Mouse (Mus musculus) urinary bladder, postnatal 0 days (tissue): ENCODE results near the gene Tspan33. TPM values are rescaled to one million over a fixed set of nuclear protein-coding genes. Genes with fewer than 3 reads are reported as not detected.

Experiments
- polyA plus RNA-seq: library from polyadenylated mRNA; unstranded; fragments of >200 nt; fragmentation: Nextera tagmentation; extraction: Ambion mirVana; gene quantifications from 2 replicates; pipeline ENCODE4 v1.2.1, GENCODE M21; 2015

Tspan33 gene
- 2.2 and 2.7 TPM in 2 replicates for polyA plus RNA-seq

DNA sequence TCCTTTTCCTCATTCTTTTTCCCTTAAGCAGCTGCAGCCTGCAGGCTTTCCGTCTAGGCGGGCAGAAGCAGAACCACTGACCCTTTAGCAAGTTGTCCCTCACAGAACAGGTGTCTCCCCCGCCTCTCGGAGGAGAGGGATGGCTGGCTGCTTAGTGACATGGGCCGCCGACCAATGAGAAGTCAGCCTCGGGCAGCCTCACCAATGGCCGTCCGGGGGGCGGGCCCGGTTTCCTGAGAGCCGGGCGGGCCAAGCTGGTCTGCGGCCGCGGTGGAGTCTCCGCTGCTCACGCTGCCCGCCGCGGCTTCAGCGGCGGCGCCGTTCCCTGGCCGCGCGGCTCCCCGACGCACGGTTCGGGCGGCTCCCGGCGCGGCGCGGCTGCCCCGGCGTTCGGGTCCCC, at the start of gene Tspan33:
Gene Tspan33, plus strand, starts transcription at position 270 of the 400 bp plus-strand sequence.

DNA sequence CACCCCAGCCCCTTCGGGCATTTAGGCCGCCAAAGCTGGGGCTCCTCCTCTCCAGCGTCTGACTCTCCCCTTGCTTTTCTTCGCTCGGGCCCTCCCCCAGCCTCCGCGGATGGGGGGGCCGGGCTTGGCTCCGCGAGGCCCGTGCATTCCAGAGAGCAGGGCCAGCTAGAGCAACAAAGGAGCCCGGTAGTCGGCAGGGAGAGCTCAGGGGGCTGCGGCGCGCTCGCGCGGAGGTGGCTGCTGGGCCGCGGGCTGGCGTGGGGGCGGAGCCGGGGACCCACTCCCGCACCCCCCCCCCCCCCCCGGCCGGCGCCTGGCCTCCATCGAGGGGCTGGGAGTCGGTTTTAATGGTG, 41.3 kb downstream of the Tspan33 start, which contains the start of gene Smo:
Gene Smo, plus strand, starts transcription at position 168 of the 353 bp plus-strand sequence.

Other genes with a start within 250 kb of the Tspan33 start
- gene Atp6v1f, start 226.5 kb upstream of the Tspan33 start, polyA plus RNA-seq: 181 and 228 TPM in 2 replicates
- not detected in 2 replicates for gene Atp6v1fnb, start 222.8 kb upstream of the Tspan33 start, polyA plus RNA-seq
- gene Kcp, start 186.3 kb upstream of the Tspan33 start, polyA plus RNA-seq: 7.8 and 8.2 TPM in 2 replicates
- 5.6 and 14.5 TPM in 2 replicates for gene Irf5, start 167.6 kb upstream of the Tspan33 start, polyA plus RNA-seq
- gene Tnpo3, start 84.3 kb upstream of the Tspan33 start, polyA plus RNA-seq: 41.6 and 45.6 TPM in 2 replicates
- gene Smo, start 41.3 kb downstream of the Tspan33 start, polyA plus RNA-seq: 17.7 and 19.3 TPM in 2 replicates
- gene Ahcyl2, start 73.8 kb downstream of the Tspan33 start, polyA plus RNA-seq: 20.2 and 21.2 TPM in 2 replicates
- gene Strip2, start 222.8 kb downstream of the Tspan33 start, polyA plus RNA-seq: 0.36 and 0.37 TPM in 2 replicates